In the genomic region with DNA sequence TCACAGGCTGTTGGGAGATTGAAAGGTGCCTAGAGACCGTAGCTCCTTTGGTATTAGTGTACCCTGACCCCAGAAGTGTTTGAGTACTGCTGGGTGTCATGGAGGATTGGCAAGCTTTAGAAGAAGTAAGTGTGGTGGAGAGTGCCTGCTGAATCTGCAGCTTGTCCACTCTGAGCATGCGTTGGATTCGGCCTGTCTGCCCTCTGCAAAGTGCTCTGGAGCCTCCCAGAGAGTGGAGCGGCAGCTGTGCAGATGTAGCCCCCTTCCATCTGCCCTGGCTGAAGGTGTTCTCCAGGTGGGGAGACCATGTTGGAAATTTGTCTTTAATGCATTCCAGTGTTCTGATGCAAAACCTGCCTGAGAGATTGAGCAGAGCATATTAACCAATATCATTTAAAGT, we compare ENCODE assay signal across 12 mouse cellular contexts. TPM values are rescaled to one million over a fixed set of nuclear protein-coding genes. Genes with fewer than 3 reads are reported as not detected.
A peak's percentile ranks its signal among the peaks of the same experiment; 100 is the strongest.
DNase-seq lines count a peak whose midpoint lies in the region; ATAC-seq lines count a peak whose summit lies in the region.
"Had no signal": no experiment of that assay in that cellular context is flagged by ENCODE, and none has a peak within 500 bp of the region (broad histone marks: within the 10 kb centered on the region; RNA-seq: fewer than 3 reads in every experiment).

No protein-coding gene starts in this region.

- H3K27ac ChIP-seq in limb, embryonic 12.5 days: peak overlapping the region; percentile 56; the same call in 1 of the 2 replicates
- H3K27ac ChIP-seq in limb, embryonic 10.5 days: no peak overlapping the region
- no peak overlapping the region for H3K27ac ChIP-seq in forebrain, embryonic 11.5 days (ENCODE audit: low read depth, low read length)
- H3K27ac ChIP-seq in hindbrain, embryonic 15.5 days (replicated peaks): peak overlapping the region; percentile 68
- peak overlapping the region; percentile 67 for H3K27ac ChIP-seq in neural tube, embryonic 15.5 days (replicated peaks)
- no peak overlapping the region for H3K27ac ChIP-seq in liver, embryonic 12.5 days
- H3K27ac ChIP-seq: lung, embryonic 15.5 days; neural tube, embryonic 12.5 days had no signal

- no peaks in the 10 kb centered on the region for H3K9me3 ChIP-seq in limb, embryonic 12.5 days
- H3K9me3 ChIP-seq in limb, embryonic 10.5 days (replicated peaks): no peaks in the 10 kb centered on the region
- no peaks in the 10 kb centered on the region for H3K9me3 ChIP-seq in forebrain, embryonic 11.5 days (ENCODE audit: control insufficient read depth, low read length)
- no peaks in the 10 kb centered on the region for H3K9me3 ChIP-seq in hindbrain, embryonic 15.5 days
- no peaks in the 10 kb centered on the region for H3K9me3 ChIP-seq in neural tube, embryonic 15.5 days (replicated peaks)
- H3K9me3 ChIP-seq in liver, embryonic 12.5 days (replicated peaks): no peaks in the 10 kb centered on the region
- H3K9me3 ChIP-seq: embryonic facial prominence, embryonic 15.5 days; lung, embryonic 15.5 days; neural tube, embryonic 12.5 days had no signal

- H3K9ac ChIP-seq in limb, embryonic 12.5 days (replicated peaks): no peak overlapping the region
- no peak overlapping the region for H3K9ac ChIP-seq in forebrain, embryonic 11.5 days (ENCODE audit: low read length)
- H3K9ac ChIP-seq in hindbrain, embryonic 15.5 days: no peak overlapping the region
- H3K9ac ChIP-seq in neural tube, embryonic 15.5 days (replicated peaks): no peak overlapping the region
- no peak overlapping the region for H3K9ac ChIP-seq in liver, embryonic 12.5 days
- H3K9ac ChIP-seq: embryonic facial prominence, embryonic 15.5 days; lung, embryonic 15.5 days; neural tube, embryonic 12.5 days had no signal

- H3K4me2 ChIP-seq in limb, embryonic 12.5 days: no peak overlapping the region
- no peak overlapping the region for H3K4me2 ChIP-seq in forebrain, embryonic 11.5 days (ENCODE audit: low read depth, low read length, severe bottlenecking)
- no peak overlapping the region for H3K4me2 ChIP-seq in hindbrain, embryonic 15.5 days
- no peak overlapping the region for H3K4me2 ChIP-seq in neural tube, embryonic 15.5 days
- H3K4me2 ChIP-seq in liver, embryonic 12.5 days: no peak overlapping the region
- H3K4me2 ChIP-seq: embryonic facial prominence, embryonic 15.5 days; lung, embryonic 15.5 days; neural tube, embryonic 12.5 days had no signal

- H3K36me3 ChIP-seq in limb, embryonic 12.5 days: peaks cover 47% of the 10 kb centered on the region
- H3K36me3 ChIP-seq in limb, embryonic 10.5 days: peaks cover 78% of the 10 kb centered on the region
- no peaks in the 10 kb centered on the region; the same call in 1 of the 2 replicates for H3K36me3 ChIP-seq in forebrain, embryonic 11.5 days (ENCODE audit: control insufficient read depth, insufficient read depth, low read length)
- H3K36me3 ChIP-seq in hindbrain, embryonic 15.5 days: no peaks in the 10 kb centered on the region
- no peaks in the 10 kb centered on the region for H3K36me3 ChIP-seq in neural tube, embryonic 15.5 days
- 0 out of 2 replicates have a peak, but pooled peaks cover 2% of the 10 kb centered on the region for H3K36me3 ChIP-seq in liver, embryonic 12.5 days
- H3K36me3 ChIP-seq: neural tube, embryonic 12.5 days had no signal

- H3K27me3 ChIP-seq in limb, embryonic 12.5 days: no peaks in the 10 kb centered on the region
- H3K27me3 ChIP-seq in limb, embryonic 10.5 days (ENCODE audit: low read depth, poor library complexity, severe bottlenecking): no peaks in the 10 kb centered on the region
- no peaks in the 10 kb centered on the region for H3K27me3 ChIP-seq in forebrain, embryonic 11.5 days (ENCODE audit: control insufficient read depth, insufficient read depth, low read length)
- H3K27me3 ChIP-seq in hindbrain, embryonic 15.5 days: no peaks in the 10 kb centered on the region
- H3K27me3 ChIP-seq in neural tube, embryonic 15.5 days (replicated peaks): no peaks in the 10 kb centered on the region
- H3K27me3 ChIP-seq in liver, embryonic 12.5 days (replicated peaks): no peaks in the 10 kb centered on the region
- H3K27me3 ChIP-seq: embryonic facial prominence, embryonic 15.5 days; lung, embryonic 15.5 days; neural tube, embryonic 12.5 days had no signal

- peaks cover 53% of the 10 kb centered on the region for H3K4me1 ChIP-seq in limb, embryonic 12.5 days (replicated peaks)
- H3K4me1 ChIP-seq in limb, embryonic 10.5 days: peaks cover 45% of the 10 kb centered on the region
- peaks cover 32% of the 10 kb centered on the region for H3K4me1 ChIP-seq in forebrain, embryonic 11.5 days (replicated peaks; ENCODE audit: control insufficient read depth, insufficient read depth, low read length)
- peaks cover 38% of the 10 kb centered on the region for H3K4me1 ChIP-seq in hindbrain, embryonic 15.5 days (replicated peaks)
- peaks cover 36% of the 10 kb centered on the region for H3K4me1 ChIP-seq in neural tube, embryonic 15.5 days
- H3K4me1 ChIP-seq in liver, embryonic 12.5 days: peaks cover 13% of the 10 kb centered on the region

- no peak for DNase-seq in limb, embryonic 10.5 days (ENCODE audit: low spot score)
- DNase-seq in forebrain, embryonic 11.5 days (ENCODE audit: low spot score): peak; percentile 43
- no peak for DNase-seq in right cerebral cortex, postnatal 10 days (ENCODE audit: low spot score in 2 of 2)
- DNase-seq: heart, postnatal 4 days had no signal

- 58% methylated on average over 4 of the region's 4 CpGs for WGBS in limb, embryonic 12.5 days
- 84% methylated on average over 4 of the region's 4 CpGs for WGBS in limb, embryonic 10.5 days
- WGBS in forebrain, embryonic 11.5 days: 75% methylated on average over 4 of the region's 4 CpGs
- whole genome bisulfite sequencing in hindbrain, embryonic 15.5 days: 75% methylated on average over 4 of the region's 4 CpGs
- WGBS in neural tube, embryonic 15.5 days: 84% methylated on average over 4 of the region's 4 CpGs
- WGBS in liver, embryonic 12.5 days (ENCODE audit: insufficient replicate concordance): 74% methylated on average over 4 of the region's 4 CpGs

- no peak for ATAC-seq in limb, embryonic 12.5 days (ENCODE audit: insufficient number of reproducible peaks, insufficient read depth, low FRiP score, low TSS enrichment, low read depth)
- ATAC-seq in forebrain, embryonic 11.5 days (replicated peaks; ENCODE audit: low FRiP score): no peak
- no peak for ATAC-seq in hindbrain, embryonic 15.5 days (ENCODE audit: low FRiP score, low read depth)
- ATAC-seq in neural tube, embryonic 15.5 days (ENCODE audit: low FRiP score): no peak
- ATAC-seq in liver, embryonic 12.5 days: no peak
- ATAC-seq: activated CD4-positive, CD25-positive, alpha-beta regulatory T cell, adult 4 months had no signal

- no peak overlapping the region for H3K4me3 ChIP-seq in limb, embryonic 12.5 days (replicated peaks)
- no peak overlapping the region for H3K4me3 ChIP-seq in limb, embryonic 10.5 days
- no peak overlapping the region for H3K4me3 ChIP-seq in forebrain, embryonic 11.5 days (ENCODE audit: low read depth, low read length)
- H3K4me3 ChIP-seq in hindbrain, embryonic 15.5 days: no peak overlapping the region
- H3K4me3 ChIP-seq in neural tube, embryonic 15.5 days (replicated peaks): no peak overlapping the region
- no peak overlapping the region for H3K4me3 ChIP-seq in liver, embryonic 12.5 days
- H3K4me3 ChIP-seq: embryonic facial prominence, embryonic 15.5 days; lung, embryonic 15.5 days; neural tube, embryonic 12.5 days had no signal

RNA-seq across cellular contexts. Expression of gene Plpp3, which starts 17.6 kb away (rescaled TPM):
- 96.0 and 110 TPM in 2 replicates for polyA plus RNA-seq in limb, embryonic 12.5 days (2016; fragmentation: Nextera tagmentation; extraction: Ambion mirVana)
- polyA plus RNA-seq in limb, embryonic 10.5 days (2016; fragmentation: Nextera tagmentation; extraction: Ambion mirVana): 58.9 and 75.2 TPM in 2 replicates
- 69.9 and 71.6 TPM in 2 replicates for polyA plus RNA-seq in forebrain, embryonic 11.5 days (2014; fragmentation: Nextera tagmentation; extraction: Ambion mirVana)
- polyA plus RNA-seq in hindbrain, embryonic 15.5 days (2015; fragmentation: Nextera tagmentation; extraction: Ambion mirVana): 92.4 and 95.1 TPM in 2 replicates
- 72.6 and 73.6 TPM in 2 replicates for polyA plus RNA-seq in neural tube, embryonic 15.5 days (2015; fragmentation: Nextera tagmentation; extraction: Ambion mirVana)
- polyA plus RNA-seq in liver, embryonic 12.5 days (2016; fragmentation: Nextera tagmentation; extraction: Ambion mirVana): 14.5 and 15.6 TPM in 2 replicates
- polyA plus RNA-seq: activated CD4-positive, CD25-positive, alpha-beta regulatory T cell, adult 4 months had no signal

Comparison
In these comparisons a context has a peak if more than half of its experiments do, and no peak if none do; other contexts are left out.
1. H3K27ac ChIP-seq: peak in limb, embryonic 12.5 days (single experiment), hindbrain, embryonic 15.5 days (single experiment) and neural tube, embryonic 15.5 days (single experiment); none in limb, embryonic 10.5 days (single experiment), forebrain, embryonic 11.5 days (single experiment) and liver, embryonic 12.5 days (single experiment).